Mouse (Mus musculus) MEL (cell line): ENCODE results near the gene Fbxo4. TPM values are rescaled to one million over a fixed set of nuclear protein-coding genes. Genes with fewer than 3 reads are reported as not detected.
A peak's percentile ranks its signal among the peaks of the same experiment; 100 is the strongest.

Source experiments
- DNase-seq: peaks from one replicate; pipeline ENCODE4 v3.0.0; 2011; ENCODE audit warnings: low read depth, low spot score
- H3K27ac ChIP-seq: 2 replicates; pipeline ENCODE4 v1.5.1; 2012; ENCODE audit warnings: low read depth, mild to moderate bottlenecking, control low read depth, low read length, moderate library complexity; ENCODE audit not compliant: control insufficient read depth
- H3K27me3 ChIP-seq, 2 experiments: fragments of 150-350 bp in 1 of 2; sonication (generic) in 1 of 2; 2 replicates each; pipeline ENCODE4 v1.6.1; 2012; ENCODE audit warnings: low read length in 2 of 2, mild to moderate bottlenecking in 2 of 2, improper control_type of control experiment in 1 of 2, moderate library complexity in 1 of 2; ENCODE audit not compliant: insufficient read depth in 2 of 2, control insufficient read depth in 1 of 2
- H3K36me3 ChIP-seq, 2 experiments: 2 replicates each; pipeline ENCODE4 v1.6.1; 2012 to 2014; ENCODE audit warnings: low read length in 2 of 2, improper control_type of control experiment in 1 of 2, inconsistent platforms in 1 of 2, mild to moderate bottlenecking in 1 of 2; ENCODE audit not compliant: insufficient read depth in 2 of 2, control insufficient read depth in 1 of 2
- H3K4me1 ChIP-seq, 2 experiments: fragments of 150-350 bp in 1 of 2; sonication (generic) in 1 of 2; 2 replicates each; pipeline ENCODE4 v1.6.1; 2012; ENCODE audit warnings: low read length in 2 of 2, improper control_type of control experiment in 1 of 2, mild to moderate bottlenecking in 1 of 2; ENCODE audit not compliant: insufficient read depth in 2 of 2, control insufficient read depth in 1 of 2
- H3K4me3 ChIP-seq, 2 experiments: fragments of 150-350 bp in 1 of 2; sonication (generic) in 1 of 2; 2 replicates each; pipeline ENCODE4 v1.5.1; 2012; ENCODE audit warnings: low read depth in 2 of 2, low read length in 2 of 2, mild to moderate bottlenecking in 2 of 2, moderate library complexity in 2 of 2, control low read depth in 1 of 2, improper control_type of control experiment in 1 of 2; ENCODE audit not compliant: control insufficient read depth in 1 of 2, insufficient read depth in 1 of 2
- H3K79me2 ChIP-seq: 2 replicates; pipeline ENCODE4 v1.6.1; 2012; ENCODE audit warnings: mild to moderate bottlenecking, low read length, moderate library complexity; ENCODE audit not compliant: control insufficient read depth, poor library complexity, insufficient read depth
- H3K9ac ChIP-seq: 2 replicates; pipeline ENCODE4 v1.6.1; 2012; ENCODE audit warnings: low read depth, mild to moderate bottlenecking, control low read depth, low read length, moderate library complexity; ENCODE audit not compliant: control insufficient read depth, poor library complexity, severe bottlenecking
- H3K9me3 ChIP-seq: fragments of 150-350 bp; sonication (generic); replicated peaks from 2 replicates; pipeline ENCODE4 v1.6.1; 2012; ENCODE audit warnings: mild to moderate bottlenecking, low read length, improper control_type of control experiment, moderate library complexity; ENCODE audit not compliant: insufficient read depth
- CTCF ChIP-seq, 3 experiments: IDR thresholded peaks in 2 of 3; conservative IDR thresholded peaks in 1 of 3; 2 replicates each; pipeline ENCODE4 v1.5.1; 2011 to 2012; ENCODE audit warnings: low read length in 3 of 3, low read depth in 2 of 3, mild to moderate bottlenecking in 2 of 3, improper control_type of control experiment in 1 of 3, inconsistent platforms in 1 of 3, mixed read lengths in 1 of 3, moderate library complexity in 1 of 3; ENCODE audit not compliant: control insufficient read depth in 1 of 3, insufficient read depth in 1 of 3, poor library complexity in 1 of 3, severe bottlenecking in 1 of 3
- ELF1 ChIP-seq: IDR thresholded peaks from 2 replicates; pipeline ENCODE4 v1.6.1; 2014; ENCODE audit warnings: low read depth, mild to moderate bottlenecking, inconsistent platforms, low read length, improper control_type of control experiment, moderate library complexity
- ETS1 ChIP-seq: IDR thresholded peaks from 2 replicates; pipeline ENCODE4 v1.6.1; 2012; ENCODE audit warnings: low read depth, mild to moderate bottlenecking, inconsistent platforms, low read length, improper control_type of control experiment, moderate library complexity
- MAX ChIP-seq: IDR thresholded peaks from 2 replicates; pipeline ENCODE4 v1.6.1; 2011; ENCODE audit warnings: low read length, improper control_type of control experiment
- MAZ ChIP-seq: IDR thresholded peaks from 2 replicates; pipeline ENCODE4 v1.6.1; 2012; ENCODE audit warnings: low read depth, mild to moderate bottlenecking, inconsistent platforms, low read length, improper control_type of control experiment
- MEF2A ChIP-seq: IDR thresholded peaks from 2 replicates; pipeline ENCODE4 v1.6.1; 2014; ENCODE audit warnings: low read depth, mild to moderate bottlenecking, inconsistent platforms, low read length, improper control_type of control experiment; ENCODE audit not compliant: poor library complexity, insufficient replicate concordance, severe bottlenecking; ENCODE audit errors: extremely low read depth
- MYB ChIP-seq: IDR thresholded peaks from 2 replicates; pipeline ENCODE4 v1.6.1; 2011; ENCODE audit warnings: mild to moderate bottlenecking, low read depth, low read length, improper control_type of control experiment
- NRF1 ChIP-seq: IDR thresholded peaks from 2 replicates; pipeline ENCODE4 v1.6.1; 2014; ENCODE audit warnings: low read depth, mild to moderate bottlenecking, inconsistent platforms, low read length, improper control_type of control experiment, moderate library complexity; ENCODE audit not compliant: poor library complexity, insufficient read depth, severe bottlenecking
- POLR2A ChIP-seq, 2 experiments: IDR thresholded peaks; 2 replicates each; pipeline ENCODE4 v1.6.1; 2011 to 2012; ENCODE audit warnings: low read length in 2 of 2, mild to moderate bottlenecking in 2 of 2, control low read depth in 1 of 2, improper control_type of control experiment in 1 of 2, low read depth in 1 of 2, moderate library complexity in 1 of 2; ENCODE audit not compliant: control insufficient read depth in 1 of 2, insufficient read depth in 1 of 2, poor library complexity in 1 of 2
- SIN3A ChIP-seq: IDR thresholded peaks from 2 replicates; pipeline ENCODE4 v1.6.1; 2012; ENCODE audit warnings: low read length, improper control_type of control experiment, inconsistent platforms
- SMC3 ChIP-seq: IDR thresholded peaks from 2 replicates; pipeline ENCODE4 v1.6.1; 2011; ENCODE audit warnings: low read depth, low read length, improper control_type of control experiment
- TAL1 ChIP-seq: IDR thresholded peaks from 2 replicates; pipeline ENCODE4 v1.6.1; 2012; ENCODE audit warnings: mild to moderate bottlenecking, inconsistent platforms, low read length, moderate library complexity, mixed read lengths
- TCF12 ChIP-seq: IDR thresholded peaks from 2 replicates; pipeline ENCODE4 v1.6.1; 2014; ENCODE audit warnings: low read depth, mild to moderate bottlenecking, inconsistent platforms, low read length, improper control_type of control experiment, moderate library complexity
- UBTF ChIP-seq: IDR thresholded peaks from 2 replicates; pipeline ENCODE4 v1.6.1; 2012; ENCODE audit warnings: low read depth, mild to moderate bottlenecking, inconsistent platforms, low read length, improper control_type of control experiment, moderate library complexity, borderline replicate concordance; ENCODE audit not compliant: insufficient read depth
- polyA plus RNA-seq, 2 experiments: library from polyadenylated mRNA; stranded (reverse) in 1 of 2; unstranded in 1 of 2; fragments of >175 nt in 1 of 2; fragments of >200 nt in 1 of 2; gene quantifications; 2 replicates each; pipeline versions ENCODE4 v1.2.1 to v1.2.4; 2012; ENCODE audit warnings: low replicate concordance in 2 of 2, low read depth in 1 of 2; ENCODE audit not compliant: insufficient read length in 2 of 2, insufficient read depth in 1 of 2, missing spikeins in 1 of 2
- total RNA-seq: library from RNA; depleted of rRNA; stranded (reverse); fragments of 300-350 nt; gene quantifications from 2 replicates; pipeline ENCODE4 v1.2.3, GENCODE M21; 2012

Fbxo4 gene
- total and polyA plus RNA-seq, 3 experiments = 7.4 to 8.0 TPM; not detected in 1

GRCm38 (mm10) chr15:4013873-4014272, 34.5 kb upstream of the Fbxo4 start:
- Histone ChIP-seq H3K36me3 (no peaks in the 10 kb centered on the region), H3K9ac (no peak overlapping the region), H3K27me3 (no peaks in the 10 kb centered on the region), H3K27ac (no peak overlapping the region), H3K4me3 (no peak overlapping the region), H3K79me2 (no peaks in the 10 kb centered on the region), H3K9me3 (no peaks in the 10 kb centered on the region), H3K4me1 (no peaks in the 10 kb centered on the region)
- DNase-seq = no peak
- no peak for TF ChIP-seq ELF1
- TF ChIP-seq NRF1 = no peak
- TF ChIP-seq ETS1 = no peak

DNA sequence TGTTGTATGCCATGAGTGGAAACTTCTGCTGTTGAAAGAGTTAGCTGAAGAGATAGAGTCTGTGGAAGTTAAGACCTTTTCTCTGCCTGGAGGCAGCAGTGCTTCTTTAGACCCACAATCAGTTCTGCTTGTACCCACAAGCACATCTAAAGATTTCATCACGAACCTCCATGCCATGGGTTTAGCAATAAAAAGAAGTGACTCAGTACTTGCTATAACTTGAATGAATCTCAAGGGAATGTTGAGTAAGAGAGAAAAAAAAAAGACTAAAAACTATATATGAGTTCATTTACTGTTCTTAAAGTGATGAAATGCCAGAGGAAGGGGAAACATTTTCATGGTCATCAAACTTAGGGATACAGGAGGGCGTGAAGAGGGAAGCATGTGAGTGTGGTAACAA, 21.2 kb upstream of the Fbxo4 start:
- no peak overlapping the region for H3K27ac ChIP-seq
- no peak for DNase-seq
- peaks cover 0 to 3% of the 10 kb centered on the region in 2 experiments; a peak in 1 of 4 replicates for H3K4me1 ChIP-seq
- no peak overlapping the region for H3K4me3 ChIP-seq
- no peaks in the 10 kb centered on the region for H3K27me3 ChIP-seq
- no peak for TF ChIP-seq SMC3
- TF ChIP-seq MYB = no peak
- TF ChIP-seq POLR2A (IDR thresholded peaks at IDR 0.05; ENCODE audit: control insufficient read depth in 1 of 2, insufficient read depth in 1 of 2, low read depth in 1 of 2, low read length in 2 of 2, poor library complexity in 1 of 2) = no peak
- no peak for TF ChIP-seq MEF2A
- no peak for TF ChIP-seq UBTF
- TF ChIP-seq TCF12 = no peak
- no peak for TF ChIP-seq MAX
- TF ChIP-seq SIN3A = no peak
- TF ChIP-seq CTCF (IDR thresholded peaks at IDR 0.05 in 2 of 3, conservative IDR thresholded peaks at IDR 0.05 in 1 of 3; ENCODE audit: control insufficient read depth in 1 of 3, insufficient read depth in 1 of 3, low read depth in 2 of 3, low read length in 3 of 3, poor library complexity in 1 of 3, severe bottlenecking in 1 of 3) = no peak
- TF ChIP-seq MAZ = no peak
- no peaks in the 10 kb centered on the region; the same call in 1 of the 2 replicates for H3K79me2 ChIP-seq
- H3K9me3 ChIP-seq = no peaks in the 10 kb centered on the region
- H3K9ac ChIP-seq = no peak overlapping the region
- peaks cover 0 to 6% of the 10 kb centered on the region in 2 experiments; a peak in 2 of 4 replicates for H3K36me3 ChIP-seq

- no peak overlapping the region for H3K9ac ChIP-seq
- H3K4me1 ChIP-seq = peaks cover 2 to 3% of the 10 kb centered on the region in 2 experiments; a peak in 2 of 4 replicates
- no peak overlapping the region for H3K4me3 ChIP-seq
- H3K36me3 ChIP-seq = peaks cover 0 to 10% of the 10 kb centered on the region in 2 experiments; a peak in 2 of 4 replicates
- TF ChIP-seq TAL1 (no peak), ELF1 (peak; percentile 13; the same call in 1 of the 2 replicates)
- peaks cover 4% of the 10 kb centered on the region; the same call in 1 of the 2 replicates for H3K79me2 ChIP-seq
- H3K9me3 ChIP-seq = no peaks in the 10 kb centered on the region
- H3K27ac ChIP-seq = no peak overlapping the region
- no peaks in the 10 kb centered on the region for H3K27me3 ChIP-seq
- peak; percentile 37 for DNase-seq
Measured at GRCm38 (mm10) chr15:3999144-3999543, 19.8 kb upstream of the Fbxo4 start.
